Mouse (Mus musculus): Measurements from ENCODE around the gene Pex5l.

DNA sequence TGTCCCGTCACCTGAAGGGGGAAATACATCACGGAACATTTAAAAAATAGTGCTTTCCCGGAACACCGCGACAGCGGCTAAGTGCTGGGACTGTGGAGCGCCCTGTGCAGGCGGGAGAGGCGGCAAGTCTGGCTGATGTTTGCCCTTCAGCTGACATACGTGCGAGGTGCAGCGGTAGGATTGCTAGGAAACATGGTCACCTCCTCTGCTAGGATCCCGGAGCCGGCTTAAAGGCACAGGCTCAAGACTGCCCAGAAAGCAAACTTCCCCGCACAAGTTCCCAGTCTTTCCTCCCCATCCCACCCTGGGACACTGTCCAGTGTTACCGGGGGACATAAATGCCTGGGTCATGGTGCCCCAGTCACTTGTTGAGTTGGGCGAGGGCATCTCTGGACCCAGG lies 649 bp downstream of the Pex5l start:
- TF ChIP-seq CTCF (IDR thresholded peaks at IDR 0.05; ENCODE audit: low read depth) (no peak), EP300 (IDR thresholded peaks at IDR 0.05; ENCODE audit: low read depth) (no peak)

Data from heart, postnatal 0 days (tissue).